In genomic region chr13:97618190-97618586, GRCm38 (mm10) we compare ENCODE assay signal across 15 mouse cellular contexts.
A peak's percentile ranks its signal among the peaks of the same experiment; 100 is the strongest.
DNase-seq lines count a peak whose midpoint lies in the region; ATAC-seq and TF ChIP-seq lines count a peak whose summit lies in the region.
"Had no signal": no experiment of that assay in that cellular context is flagged by ENCODE, and none has a peak within 500 bp of the region (broad histone marks: within the 10 kb centered on the region; RNA-seq: fewer than 3 reads in every experiment).

No protein-coding gene starts in this region.

- no peak overlapping the region for H3K9ac ChIP-seq in intestine, embryonic 16.5 days (ENCODE audit: low read depth, low read length)
- H3K9ac ChIP-seq: liver, postnatal 0 days; neural tube, embryonic 15.5 days had no signal

- no peak overlapping the region for H3K4me3 ChIP-seq in intestine, embryonic 16.5 days (ENCODE audit: low read length)
- no peak overlapping the region for H3K4me3 ChIP-seq in testis, adult 2 months (ENCODE audit: control insufficient read depth, low read depth, low read length)
- H3K4me3 ChIP-seq: neural tube, embryonic 15.5 days had no signal

- ATAC-seq in intestine, embryonic 16.5 days: peak; percentile 77
- ATAC-seq: liver, postnatal 0 days; midbrain, embryonic 16.5 days had no signal

- 43% methylated on average over 6 of the region's 6 CpGs for WGBS in intestine, embryonic 16.5 days

- no peaks in the 10 kb centered on the region for H3K36me3 ChIP-seq in intestine, embryonic 16.5 days (ENCODE audit: control insufficient read depth, insufficient read depth, low read length)
- H3K36me3 ChIP-seq in testis, adult 2 months (ENCODE audit: control insufficient read depth, insufficient read depth, low read length): no peaks in the 10 kb centered on the region
- H3K36me3 ChIP-seq: neural tube, embryonic 15.5 days had no signal

- H3K27ac ChIP-seq in intestine, embryonic 16.5 days (ENCODE audit: low read length): peak overlapping the region; percentile 73
- peak overlapping the region; percentile 54; the same call in 1 of the 2 replicates for H3K27ac ChIP-seq in testis, adult 2 months (ENCODE audit: control insufficient read depth, insufficient read depth, low read depth, low read length)
- H3K27ac ChIP-seq: neural tube, embryonic 15.5 days had no signal

- peak; percentile 20 to 42 for DNase-seq in heart, adult 9 months (ENCODE audit: low spot score in 2 of 2)
- no peak for DNase-seq in heart, postnatal 25 days (ENCODE audit: low spot score)
- DNase-seq in ovary, adult 18-20 months (ENCODE audit: low spot score): peak; percentile 53
- no peak for DNase-seq in ovary, postnatal 10 days (ENCODE audit: low spot score)
- DNase-seq in spleen, postnatal 10 days (ENCODE audit: low spot score in 2 of 2): no peak
- DNase-seq in layer of hippocampus, postnatal 10 days (ENCODE audit: low spot score in 2 of 2): no peak
- DNase-seq: gastrocnemius, postnatal 10 days; heart, postnatal 36 days; liver, postnatal 0 days; right cerebral cortex, postnatal 4 days; thymus, postnatal 25 days had no signal

- H3K27me3 ChIP-seq in intestine, embryonic 16.5 days (replicated peaks; ENCODE audit: control insufficient read depth, insufficient read depth, low read length): no peaks in the 10 kb centered on the region
- no peaks in the 10 kb centered on the region for H3K27me3 ChIP-seq in testis, adult 2 months (ENCODE audit: control insufficient read depth, insufficient read depth, low read length)
- H3K27me3 ChIP-seq: neural tube, embryonic 15.5 days had no signal

- H3K4me1 ChIP-seq in intestine, embryonic 16.5 days (ENCODE audit: control insufficient read depth, insufficient read depth, low read length): peaks cover 9% of the 10 kb centered on the region
- no peaks in the 10 kb centered on the region for H3K4me1 ChIP-seq in testis, adult 2 months (ENCODE audit: control insufficient read depth, insufficient read depth, low read length)
- H3K4me1 ChIP-seq: neural tube, embryonic 15.5 days had no signal

- no peaks in the 10 kb centered on the region for H3K9me3 ChIP-seq in intestine, embryonic 16.5 days (ENCODE audit: control insufficient read depth, low read length)
- H3K9me3 ChIP-seq: neural tube, embryonic 15.5 days had no signal

- intact Hi-C loops in heart, postnatal 25 days (cut with DNase I): no loop called here

- TF ChIP-seq POLR2A in testis, adult 2 months (IDR thresholded peaks at IDR 0.05; ENCODE audit: control insufficient read depth, low read depth, low read length): no peak

- no peak for TF ChIP-seq CTCF in testis, adult 2 months (IDR thresholded peaks at IDR 0.05; ENCODE audit: control insufficient read depth, insufficient read depth, insufficient replicate concordance, low read depth, low read length)

- peak overlapping the region; percentile 24; the same call in 1 of the 2 replicates for H3K4me2 ChIP-seq in intestine, embryonic 16.5 days (ENCODE audit: low read depth, low read length)
- H3K4me2 ChIP-seq: neural tube, embryonic 15.5 days had no signal

Comparison
In these comparisons a context has a peak if more than half of its experiments do, and no peak if none do; other contexts are left out.
1. DNase-seq: peak in heart, adult 9 months (2 of 2) and ovary, adult 18-20 months (single experiment); none in heart, postnatal 25 days (single experiment), ovary, postnatal 10 days (single experiment), spleen, postnatal 10 days (0 of 2) and layer of hippocampus, postnatal 10 days (0 of 2).